8 mouse cellular contexts compared by ENCODE assay signal in genomic region chr11:34845567-34846267, GRCm38 (mm10). TPM values are rescaled to one million over a fixed set of nuclear protein-coding genes. Genes with fewer than 3 reads are reported as not detected.
DNase-seq lines count a peak whose midpoint lies in the region; ATAC-seq and TF ChIP-seq lines count a peak whose summit lies in the region.

No protein-coding gene starts in this region.

- ATAC-seq in stomach, embryonic 15.5 days (ENCODE audit: insufficient read depth, low FRiP score, low read depth) = peak; percentile 70
- ATAC-seq in midbrain, embryonic 16.5 days = no peak

- TF ChIP-seq CTCF in heart, adult 2 months (IDR thresholded peaks at IDR 0.05) = no peak
- no peak for TF ChIP-seq CTCF in layer of hippocampus, adult 2 months (conservative IDR thresholded peaks at IDR 0.05)

- no peaks in the 10 kb centered on the region for H3K79me2 ChIP-seq in heart, adult 2 months (replicated peaks; ENCODE audit: control insufficient read depth, insufficient read depth, low read length)

- peak; percentile 72 for DNase-seq in gastrocnemius, adult 18-20 months (ENCODE audit: low spot score)
- no peak for DNase-seq in gastrocnemius, postnatal 10 days
- DNase-seq in heart, adult 2 months = peak; percentile 49 to 76
- peak; percentile 7 to 45 for DNase-seq in kidney, postnatal 25 days
- DNase-seq in neural tube, embryonic 10.5 days (ENCODE audit: extremely low spot score, low spot score) = no peak
- no peak for DNase-seq in layer of hippocampus, adult 2 months (ENCODE audit: low spot score in 2 of 2)

- H3K27ac ChIP-seq in heart, adult 2 months = no peak overlapping the region
- H3K27ac ChIP-seq in stomach, embryonic 15.5 days = no peak overlapping the region; the same call in 1 of the 2 replicates
- no peak overlapping the region for H3K27ac ChIP-seq in layer of hippocampus, adult 2 months
- H3K27ac ChIP-seq in midbrain, embryonic 16.5 days (ENCODE audit: low read length) = no peak overlapping the region

- H3K4me1 ChIP-seq in heart, adult 2 months (ENCODE audit: control insufficient read depth, insufficient read depth, low read length) = peaks cover 3% of the 10 kb centered on the region; the same call in 1 of the 2 replicates
- H3K4me1 ChIP-seq in stomach, embryonic 15.5 days = no peaks in the 10 kb centered on the region
- no peaks in the 10 kb centered on the region for H3K4me1 ChIP-seq in midbrain, embryonic 16.5 days (ENCODE audit: control insufficient read depth, insufficient read depth, low read length)

- 0 out of 2 replicates have a peak, but pooled peaks have one; percentile 12 for TF ChIP-seq EP300 in heart, adult 2 months (IDR thresholded peaks at IDR 0.05; ENCODE audit: insufficient read depth, low read depth, low read length)

- H3K27me3 ChIP-seq in heart, adult 2 months (ENCODE audit: control insufficient read depth, insufficient read depth, low read length) = no peaks in the 10 kb centered on the region
- H3K27me3 ChIP-seq in stomach, embryonic 15.5 days (replicated peaks) = no peaks in the 10 kb centered on the region
- no peaks in the 10 kb centered on the region for H3K27me3 ChIP-seq in midbrain, embryonic 16.5 days (ENCODE audit: control insufficient read depth, insufficient read depth, low read depth, low read length)

- H3K9me3 ChIP-seq in stomach, embryonic 15.5 days = no peaks in the 10 kb centered on the region
- no peaks in the 10 kb centered on the region for H3K9me3 ChIP-seq in midbrain, embryonic 16.5 days (replicated peaks; ENCODE audit: control insufficient read depth, low read length, poor library complexity, severe bottlenecking)

- 13% methylated on average over 22 of the region's 22 CpGs for WGBS in heart, adult 2 months
- WGBS in stomach, embryonic 15.5 days = 29% methylated on average over 22 of the region's 22 CpGs
- 77% methylated on average over 22 of the region's 22 CpGs for WGBS in midbrain, embryonic 16.5 days

- intact Hi-C loops in heart, adult 2 months (cut with DNase I) = loop anchor here (10.0 kb wide), 1 partner anchor 849 kb away; no protein-coding TSS in a partner anchor

- H3K4me2 ChIP-seq in stomach, embryonic 15.5 days = peak overlapping the region; percentile 39
- no peak overlapping the region for H3K4me2 ChIP-seq in midbrain, embryonic 16.5 days (ENCODE audit: low read length)

- TF ChIP-seq POLR2A in heart, adult 2 months (IDR thresholded peaks at IDR 0.05; ENCODE audit: insufficient read depth, low read depth, low read length) = no peak

- no peak overlapping the region for H3K4me3 ChIP-seq in heart, adult 2 months
- peak overlapping the region; percentile 13; the same call in 1 of the 2 replicates for H3K4me3 ChIP-seq in stomach, embryonic 15.5 days (replicated peaks)
- no peak overlapping the region for H3K4me3 ChIP-seq in layer of hippocampus, adult 2 months
- no peak overlapping the region for H3K4me3 ChIP-seq in midbrain, embryonic 16.5 days (ENCODE audit: low read depth, low read length)

- peak overlapping the region; percentile 25; the same call in 1 of the 2 replicates for H3K9ac ChIP-seq in heart, adult 2 months (ENCODE audit: low read depth, low read length)
- H3K9ac ChIP-seq in stomach, embryonic 15.5 days = no peak overlapping the region
- H3K9ac ChIP-seq in midbrain, embryonic 16.5 days (ENCODE audit: low read depth, low read length) = no peak overlapping the region

- H3K36me3 ChIP-seq in heart, adult 2 months (ENCODE audit: control insufficient read depth, insufficient read depth, low read length) = no peaks in the 10 kb centered on the region
- no peaks in the 10 kb centered on the region for H3K36me3 ChIP-seq in stomach, embryonic 15.5 days
- no peaks in the 10 kb centered on the region for H3K36me3 ChIP-seq in midbrain, embryonic 16.5 days (ENCODE audit: control insufficient read depth, insufficient read depth, low read length)

RNA-seq across cellular contexts. Expression of gene Spdl1, which starts 12.3 kb away (rescaled TPM):
- not detected for total RNA-seq in gastrocnemius, adult 18-20 months (2021)
- 1 to 10 TPM; 2.6 to 3.5 TPM for total RNA-seq in gastrocnemius, postnatal 10 days (2021)
- under 1 TPM; 0.16 to 0.29 TPM for total RNA-seq in heart, adult 2 months (2021)
- polyA plus RNA-seq in heart, adult 2 months (2012; rRNA removed) = 0.06 and 0.08 TPM in 2 replicates
- 17.8 and 20.0 TPM in 2 replicates for polyA plus RNA-seq in stomach, embryonic 15.5 days (2015; fragmentation: Nextera tagmentation; extraction: Ambion mirVana)
- total RNA-seq in layer of hippocampus, adult 2 months (2021) = 1 to 10 TPM in 1 of 2 experiments, under 1 TPM in 1; 0.71 to 1.1 TPM
- 2.0 and 2.2 TPM in 2 replicates for polyA plus RNA-seq in midbrain, embryonic 16.5 days (2015; fragmentation: Nextera tagmentation; extraction: Ambion mirVana)

Comparison
In these comparisons a context has a peak if more than half of its experiments do, and no peak if none do; other contexts are left out.
1. DNase-seq: peak in gastrocnemius, adult 18-20 months (single experiment), heart, adult 2 months (2 of 2) and kidney, postnatal 25 days (2 of 2); none in gastrocnemius, postnatal 10 days (single experiment), neural tube, embryonic 10.5 days (single experiment) and layer of hippocampus, adult 2 months (0 of 2).